Mouse (Mus musculus) embryonic facial prominence, embryonic 10.5 days (tissue): ENCODE results near the gene Prm2. TPM values are rescaled to one million over a fixed set of nuclear protein-coding genes. Genes with fewer than 3 reads are reported as not detected.
A peak's percentile ranks its signal among the peaks of the same experiment; 100 is the strongest.

Experiments
- DNase-seq: peaks from one replicate; pipeline ENCODE4 v3.0.0-alpha.2; 2017; ENCODE audit warnings: low spot score
- H3K27ac ChIP-seq: fragments of 300-500 bp; sonication (generic); replicated peaks from 2 replicates; pipeline ENCODE4 v1.5.1; 2016; ENCODE audit warnings: mild to moderate bottlenecking
- H3K27me3 ChIP-seq: fragments of 300-500 bp; sonication (generic); replicated peaks from 2 replicates; pipeline ENCODE4 v1.6.1; 2016; ENCODE audit warnings: low read depth, mild to moderate bottlenecking; ENCODE audit not compliant: poor library complexity, severe bottlenecking
- H3K36me3 ChIP-seq: fragments of 300-500 bp; sonication (generic); replicated peaks from 2 replicates; pipeline ENCODE4 v1.6.1; 2016; ENCODE audit warnings: mild to moderate bottlenecking, moderate library complexity
- H3K4me1 ChIP-seq: fragments of 300-500 bp; sonication (generic); 2 replicates; pipeline ENCODE4 v1.6.1; 2016
- H3K4me3 ChIP-seq: fragments of 300-500 bp; sonication (generic); 2 replicates; pipeline ENCODE4 v1.5.1; 2016; ENCODE audit warnings: mild to moderate bottlenecking, moderate library complexity
- H3K9me3 ChIP-seq: fragments of 300-500 bp; sonication (generic); 2 replicates; pipeline ENCODE4 v1.6.1; 2016; ENCODE audit warnings: mild to moderate bottlenecking
- WGBS: fragments of 180-500 bp; shearing (Covaris S2); methylation state at CpG from one replicate; pipeline ENCODE4 v1.1.7; 2016; 5-methylcytosine and 5-hydroxymethylcytosine counted together
- polyA plus RNA-seq: library from polyadenylated mRNA; unstranded; fragments of >200 nt; fragmentation: Nextera tagmentation; extraction: Ambion mirVana; gene quantifications from 2 replicates; pipeline ENCODE4 v1.2.1, GENCODE M21; 2016

Gene Prm2
- not detected in 2 replicates for polyA plus RNA-seq

- 80% methylated on average over 6 of the region's 6 CpGs for WGBS
- 0 out of 2 replicates have a peak, but pooled peaks cover 3% of the 10 kb centered on the region for H3K4me1 ChIP-seq
- no peak for DNase-seq
- H3K4me3 ChIP-seq: no peak within 1 kb of the TSS
- H3K36me3 ChIP-seq: no peaks in the 10 kb centered on the region
- no peaks in the 10 kb centered on the region for H3K9me3 ChIP-seq
- no peak within 1 kb of the TSS for H3K27ac ChIP-seq
- peaks cover 47% of the 10 kb centered on the region for H3K27me3 ChIP-seq
Measured at GRCm38 (mm10) chr16:10796034-10796433, at the start of gene Prm2. TSS of gene Prm2 (minus strand) at chr16:10796134.

- H3K4me1 ChIP-seq: peaks cover 33% of the 10 kb centered on the region
- no peaks in the 10 kb centered on the region for H3K27me3 ChIP-seq
- peaks cover 26% of the 10 kb centered on the region for H3K36me3 ChIP-seq
- H3K27ac ChIP-seq: no peak overlapping the region; the same call in 1 of the 2 replicates
- H3K4me3 ChIP-seq: peak overlapping the region; percentile 33
- 72% methylated on average over 6 of the region's 6 CpGs for WGBS
- DNase-seq: no peak
- no peaks in the 10 kb centered on the region for H3K9me3 ChIP-seq
Measured at GRCm38 (mm10) chr16:10844319-10844670, 48.4 kb upstream of the Prm2 start.

DNA sequence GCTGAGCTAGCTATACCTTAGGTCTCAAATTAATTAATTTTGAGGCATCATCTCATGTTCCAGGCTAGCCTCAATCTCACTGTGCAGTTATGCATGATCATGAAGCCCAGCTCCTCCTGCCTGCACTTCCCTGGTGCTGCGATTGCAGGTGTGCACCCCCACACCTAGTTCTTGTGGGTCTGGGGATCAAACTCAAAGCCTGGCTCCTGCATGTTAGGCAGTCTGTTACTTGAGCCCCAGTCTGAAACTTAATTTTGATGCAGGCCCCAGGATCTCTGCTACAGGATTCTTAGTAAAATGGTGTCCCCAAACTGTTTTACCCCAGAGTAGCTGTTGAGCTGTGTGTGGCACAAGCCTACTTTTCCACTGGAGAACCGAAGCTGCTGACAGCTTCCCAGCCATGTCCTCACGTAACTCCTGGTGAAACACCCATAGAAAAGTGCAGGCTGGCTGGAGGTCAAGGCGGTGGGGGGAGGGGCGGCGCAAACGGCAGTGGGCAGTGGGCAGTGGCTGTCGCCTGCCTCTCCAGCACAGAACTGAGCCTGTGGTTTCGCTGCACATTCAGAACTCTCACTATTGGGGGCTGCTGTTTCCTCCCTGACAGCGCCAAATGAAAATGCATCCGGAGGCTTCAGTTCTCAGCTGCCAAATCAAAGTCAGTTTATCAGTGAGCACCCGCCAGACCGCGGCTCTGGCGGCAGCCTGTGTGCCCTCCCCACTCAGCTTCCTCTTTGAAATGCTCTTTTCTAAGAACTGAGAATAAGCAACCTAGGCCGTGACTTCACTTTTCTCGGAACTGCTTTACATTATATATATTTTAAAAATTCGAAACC is 47.8 kb upstream of the Prm2 start:
- H3K4me3 ChIP-seq: peak overlapping the region; percentile 33
- H3K36me3 ChIP-seq: peaks cover 26% of the 10 kb centered on the region
- peak overlapping the region; percentile 51 for H3K27ac ChIP-seq
- 26% methylated on average over 18 of the region's 18 CpGs for WGBS
- no peaks in the 10 kb centered on the region for H3K9me3 ChIP-seq
- H3K27me3 ChIP-seq: no peaks in the 10 kb centered on the region
- peaks cover 31% of the 10 kb centered on the region for H3K4me1 ChIP-seq
- DNase-seq: peak; percentile 52

DNA sequence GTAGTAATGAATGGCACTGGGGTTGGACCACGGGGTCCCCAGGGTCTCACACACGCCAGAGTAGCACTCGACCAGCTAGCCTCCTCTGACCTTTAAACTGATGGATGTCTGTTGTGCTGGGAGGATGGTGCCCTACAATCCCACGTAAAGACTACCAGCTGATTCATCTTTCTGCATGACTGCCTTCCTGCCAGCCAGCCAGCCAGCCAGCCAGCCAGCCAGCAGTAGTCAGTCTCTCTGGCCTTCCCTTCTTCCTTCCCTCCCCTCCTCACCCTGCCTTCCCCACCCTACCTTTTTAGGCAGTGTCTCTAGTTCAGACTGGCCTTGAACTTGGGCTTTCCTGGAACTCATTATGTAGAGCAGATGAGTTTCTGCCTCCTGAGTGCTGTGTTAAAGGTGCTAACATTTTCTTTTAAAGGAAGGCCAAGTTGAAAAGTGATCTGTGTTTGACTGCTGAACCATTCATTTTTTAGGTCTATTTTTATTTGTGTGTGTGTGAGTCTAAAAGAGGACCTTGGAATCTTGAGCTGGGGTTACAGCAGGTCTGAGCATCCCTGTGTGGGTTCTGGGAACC is 46.4 kb upstream of the Prm2 start:
- H3K27me3 ChIP-seq: no peaks in the 10 kb centered on the region
- H3K4me3 ChIP-seq: no peak overlapping the region
- 74% methylated on average over 4 of the region's 4 CpGs for WGBS
- no peaks in the 10 kb centered on the region for H3K9me3 ChIP-seq
- H3K36me3 ChIP-seq: peaks cover 25% of the 10 kb centered on the region
- no peak overlapping the region for H3K27ac ChIP-seq
- peaks cover 38% of the 10 kb centered on the region for H3K4me1 ChIP-seq
- DNase-seq: no peak

DNA sequence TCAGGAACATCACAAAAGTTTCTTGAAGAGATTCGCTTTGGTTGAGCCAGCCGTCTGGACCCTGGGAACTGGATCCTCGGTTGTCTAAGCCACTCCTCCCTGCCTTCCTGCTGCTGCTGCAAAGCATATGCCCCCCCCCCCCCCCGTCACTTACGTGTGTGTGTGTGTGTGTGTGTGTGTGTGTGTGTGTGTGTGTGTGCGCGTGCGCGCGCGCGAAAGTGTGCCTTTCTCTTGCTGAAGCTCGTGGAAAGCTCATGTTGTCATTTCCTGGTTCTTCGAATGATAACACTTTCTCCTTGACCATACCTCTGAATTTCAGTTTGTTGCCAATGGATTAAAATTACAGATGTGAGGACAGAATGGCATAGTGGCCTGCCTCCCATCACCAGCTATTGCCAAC is 44.1 kb upstream of the Prm2 start:
- 83% methylated on average over 14 of the region's 14 CpGs for WGBS
- peaks cover 25% of the 10 kb centered on the region for H3K36me3 ChIP-seq
- DNase-seq: no peak
- peaks cover 57% of the 10 kb centered on the region for H3K4me1 ChIP-seq
- no peak overlapping the region for H3K4me3 ChIP-seq
- no peaks in the 10 kb centered on the region for H3K9me3 ChIP-seq
- H3K27me3 ChIP-seq: no peaks in the 10 kb centered on the region
- H3K27ac ChIP-seq: no peak overlapping the region

- no peaks in the 10 kb centered on the region for H3K9me3 ChIP-seq
- H3K27ac ChIP-seq: no peak overlapping the region
- peaks cover 4% of the 10 kb centered on the region; the same call in 1 of the 2 replicates for H3K27me3 ChIP-seq
- 43% methylated on average over 10 of the region's 10 CpGs for WGBS
- 0 out of 2 replicates have a peak overlapping the region, but pooled peaks have one; percentile 5 for H3K4me3 ChIP-seq
- peaks cover 49% of the 10 kb centered on the region for H3K4me1 ChIP-seq
- peaks cover 25% of the 10 kb centered on the region for H3K36me3 ChIP-seq
- DNase-seq: peak; percentile 32
Measured at GRCm38 (mm10) chr16:10838487-10839245, 42.7 kb upstream of the Prm2 start.

DNA sequence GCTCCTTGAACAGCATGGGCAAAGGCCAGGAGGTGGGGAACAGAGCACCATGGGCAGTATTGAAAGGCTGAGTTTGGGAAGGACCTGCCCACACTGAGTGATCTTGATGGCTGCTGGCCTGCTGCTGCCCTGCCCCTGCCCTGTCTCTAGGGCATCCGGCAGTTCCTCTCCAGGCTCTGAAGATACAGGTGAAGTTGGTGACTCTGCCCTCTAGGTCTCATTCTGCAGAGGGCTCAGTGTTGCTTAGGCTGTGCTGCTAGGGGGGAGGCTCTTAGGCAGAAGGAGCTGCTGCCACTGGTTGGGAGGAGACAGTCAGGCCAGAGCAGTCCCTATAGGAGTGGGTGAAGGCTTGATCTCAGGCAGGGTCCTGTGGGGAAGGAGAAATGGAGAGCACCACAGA is 42.0 kb upstream of the Prm2 start:
- Histone ChIP-seq H3K4me3 (no peak overlapping the region), H3K36me3 (peaks cover 25% of the 10 kb centered on the region), H3K27ac (no peak overlapping the region; the same call in 1 of the 2 replicates), H3K9me3 (no peaks in the 10 kb centered on the region), H3K27me3 (peaks cover 6% of the 10 kb centered on the region), H3K4me1 (peaks cover 43% of the 10 kb centered on the region)
- DNase-seq: no peak
- WGBS: 77% methylated on average over 1 of the region's 1 CpGs

- Histone ChIP-seq H3K27me3 (peaks cover 6% of the 10 kb centered on the region), H3K4me1 (peaks cover 43% of the 10 kb centered on the region), H3K4me3 (no peak overlapping the region), H3K27ac (no peak overlapping the region), H3K9me3 (no peaks in the 10 kb centered on the region), H3K36me3 (peaks cover 25% of the 10 kb centered on the region)
- WGBS: 91% methylated on average over 3 of the region's 3 CpGs
- DNase-seq: no peak
Measured at GRCm38 (mm10) chr16:10837250-10837649, 41.3 kb upstream of the Prm2 start.

GRCm38 (mm10) chr16:10836388-10836787 is 40.5 kb upstream of the Prm2 start:
- H3K4me3 ChIP-seq: no peak overlapping the region
- WGBS: 93% methylated on average over 3 of the region's 3 CpGs
- no peak for DNase-seq
- peaks cover 24% of the 10 kb centered on the region for H3K36me3 ChIP-seq
- no peaks in the 10 kb centered on the region for H3K9me3 ChIP-seq
- H3K27ac ChIP-seq: no peak overlapping the region
- H3K4me1 ChIP-seq: peaks cover 43% of the 10 kb centered on the region
- peaks cover 6% of the 10 kb centered on the region for H3K27me3 ChIP-seq

DNA sequence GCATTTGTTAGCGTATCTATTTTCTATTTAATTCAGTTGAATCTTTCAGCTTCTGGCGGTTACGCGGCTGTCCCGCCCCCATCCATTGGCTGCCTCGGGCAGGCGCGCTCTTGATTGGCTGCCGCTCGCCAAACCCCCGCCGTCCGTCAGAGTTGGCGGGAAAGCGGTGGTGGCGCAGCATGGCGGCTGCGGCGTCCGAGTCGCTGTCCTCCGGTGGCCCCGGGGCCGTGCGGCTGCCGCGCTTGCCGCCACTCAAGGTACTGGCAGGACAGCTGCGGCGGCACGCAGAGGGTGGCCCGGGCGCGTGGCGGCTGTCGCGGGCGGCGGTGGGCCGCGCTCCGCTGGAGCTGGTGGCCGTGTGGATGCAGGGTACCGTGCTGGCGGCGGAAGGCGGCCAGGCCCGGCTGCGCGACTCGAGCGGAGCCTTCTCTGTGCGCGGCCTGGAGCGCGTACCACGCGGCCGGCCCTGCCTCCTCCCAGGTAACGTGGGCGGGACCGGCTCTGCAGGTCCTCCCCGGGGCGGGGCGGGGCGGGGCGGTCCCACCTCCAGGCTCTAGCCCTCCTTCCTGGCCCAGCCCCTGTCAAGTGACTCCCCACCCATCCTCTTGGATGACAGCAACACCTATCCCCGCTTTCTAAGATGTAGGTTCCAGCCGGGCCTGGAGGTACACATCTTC is 39.1 kb upstream of the Prm2 start, which contains the start of gene Rmi2:
Gene Rmi2 (plus strand): TSS at position 149 of the 677 bp plus-strand sequence.
- Histone ChIP-seq H3K36me3 (peaks cover 10% of the 10 kb centered on the region), H3K9me3 (no peaks in the 10 kb centered on the region), H3K27me3 (peaks cover 6% of the 10 kb centered on the region), H3K4me3 (peak within 1 kb of the TSS; percentile 77), H3K27ac (peak within 1 kb of the TSS; percentile 95), H3K4me1 (peaks cover 43% of the 10 kb centered on the region)
- WGBS: under 1% methylated on average over 69 of the region's 69 CpGs
- peak; percentile 93 for DNase-seq

DNA sequence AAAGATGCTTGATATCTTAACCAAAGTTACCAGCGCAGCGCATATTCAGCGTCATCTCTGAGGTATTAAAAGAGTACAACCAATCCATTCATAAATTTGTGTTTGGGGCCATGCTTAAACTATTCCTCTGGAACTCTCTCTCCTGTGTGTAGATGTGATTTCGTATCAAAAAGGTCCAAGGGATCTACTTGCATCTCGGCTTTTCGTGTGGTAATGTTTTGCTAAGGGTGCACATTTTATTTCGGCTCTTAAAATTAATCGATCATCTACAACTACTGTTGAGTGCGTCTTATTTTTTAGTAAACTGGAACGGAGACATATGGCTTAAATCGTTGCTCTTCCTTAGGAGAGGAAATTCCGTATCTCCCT is 38.6 kb upstream of the Prm2 start:
- no peak for DNase-seq
- WGBS: 13% methylated on average over 12 of the region's 12 CpGs
- H3K4me3 ChIP-seq: peak overlapping the region; percentile 77
- peaks cover 5% of the 10 kb centered on the region; the same call in 1 of the 2 replicates for H3K36me3 ChIP-seq
- H3K4me1 ChIP-seq: peaks cover 38% of the 10 kb centered on the region
- peak overlapping the region; percentile 95; the same call in 1 of the 2 replicates for H3K27ac ChIP-seq
- H3K9me3 ChIP-seq: no peaks in the 10 kb centered on the region
- H3K27me3 ChIP-seq: peaks cover 6% of the 10 kb centered on the region

GRCm38 (mm10) chr16:10828461-10828805 is 32.5 kb upstream of the Prm2 start:
- H3K4me3 ChIP-seq: no peak overlapping the region
- no peaks in the 10 kb centered on the region; the same call in 1 of the 2 replicates for H3K27me3 ChIP-seq
- peaks cover 10% of the 10 kb centered on the region; the same call in 1 of the 2 replicates for H3K4me1 ChIP-seq
- no peaks in the 10 kb centered on the region; the same call in 1 of the 2 replicates for H3K9me3 ChIP-seq
- no peaks in the 10 kb centered on the region for H3K36me3 ChIP-seq
- 76% methylated on average over 4 of the region's 4 CpGs for WGBS
- no peak for DNase-seq
- no peak overlapping the region for H3K27ac ChIP-seq
